18 mouse cellular contexts compared by ENCODE assay signal in the genomic region with DNA sequence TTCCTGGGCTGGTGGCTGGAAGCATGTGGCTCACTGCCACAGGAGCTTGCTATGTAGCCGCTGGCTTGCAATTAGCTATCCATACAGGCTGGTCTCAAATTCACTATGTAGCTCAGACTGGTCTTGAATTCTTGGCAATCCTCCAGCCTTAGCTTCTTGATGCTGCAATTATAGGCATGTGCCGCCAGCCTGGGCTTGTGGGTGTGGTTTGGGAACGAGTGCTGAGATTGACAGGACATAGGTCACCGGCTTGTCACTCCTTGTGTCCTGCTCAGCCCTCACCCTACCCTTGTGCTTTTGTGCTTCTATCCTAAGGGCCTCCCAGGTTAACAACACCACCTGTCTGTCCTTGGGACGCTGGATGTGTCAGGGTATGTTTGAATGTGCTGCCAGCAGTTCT.
A peak's percentile ranks its signal among the peaks of the same experiment; 100 is the strongest.
DNase-seq lines count a peak whose midpoint lies in the region; ATAC-seq and TF ChIP-seq lines count a peak whose summit lies in the region.
"Had no signal": no experiment of that assay in that cellular context is flagged by ENCODE, and none has a peak within 500 bp of the region (broad histone marks: within the 10 kb centered on the region; RNA-seq: fewer than 3 reads in every experiment).

No protein-coding gene starts in this region.

- H3K4me2 ChIP-seq in forebrain, embryonic 11.5 days (ENCODE audit: low read depth, low read length, severe bottlenecking) = no peak overlapping the region
- no peak overlapping the region for H3K4me2 ChIP-seq in lung, embryonic 16.5 days (ENCODE audit: low read depth, low read length)
- H3K4me2 ChIP-seq in forebrain, postnatal 0 days (ENCODE audit: low read depth) = no peak overlapping the region
- H3K4me2 ChIP-seq: liver, embryonic 15.5 days had no signal

- H3K27me3 ChIP-seq in forebrain, embryonic 11.5 days (ENCODE audit: control insufficient read depth, insufficient read depth, low read length) = no peaks in the 10 kb centered on the region
- no peaks in the 10 kb centered on the region for H3K27me3 ChIP-seq in forebrain, embryonic 10.5 days (ENCODE audit: poor library complexity, severe bottlenecking)
- no peaks in the 10 kb centered on the region for H3K27me3 ChIP-seq in lung, embryonic 16.5 days (ENCODE audit: control insufficient read depth, insufficient read depth, low read depth, low read length)
- H3K27me3 ChIP-seq in forebrain, postnatal 0 days (ENCODE audit: insufficient read depth, low read length) = no peaks in the 10 kb centered on the region
- H3K27me3 ChIP-seq: liver, embryonic 15.5 days had no signal

- DNase-seq in forebrain, embryonic 11.5 days (ENCODE audit: low spot score) = no peak
- no peak for DNase-seq in forebrain, embryonic 10.5 days (ENCODE audit: extremely low spot score, low spot score)
- no peak for DNase-seq in lung, postnatal 25 days (ENCODE audit: low spot score)
- DNase-seq in adipocyte (ENCODE audit: low spot score) = peak; percentile 14
- peak; percentile 38 for DNase-seq in forebrain, postnatal 0 days
- DNase-seq in gastrocnemius, adult 2 months = no peak
- no peak for DNase-seq in left cerebral cortex, postnatal 4 days
- DNase-seq: adrenal gland, postnatal 25 days; cerebellum, adult 11 months; cerebellum, postnatal 36 days; heart, adult 2 months; kidney, adult 11 months; kidney, postnatal 25 days; right cerebral cortex, postnatal 25 days; thymus, adult 18-20 months had no signal

- ATAC-seq in forebrain, embryonic 11.5 days (replicated peaks; ENCODE audit: low FRiP score) = peak; percentile 52
- peak; percentile 52; the same call in 1 of the 2 replicates for ATAC-seq in lung, embryonic 16.5 days (ENCODE audit: low read depth)
- ATAC-seq in forebrain, postnatal 0 days = peak; percentile 48; the same call in 1 of the 2 replicates

- H3K4me1 ChIP-seq in forebrain, embryonic 11.5 days (replicated peaks; ENCODE audit: control insufficient read depth, insufficient read depth, low read length) = no peaks in the 10 kb centered on the region
- H3K4me1 ChIP-seq in forebrain, embryonic 10.5 days = peaks cover 38% of the 10 kb centered on the region
- no peaks in the 10 kb centered on the region for H3K4me1 ChIP-seq in lung, embryonic 16.5 days (replicated peaks; ENCODE audit: control insufficient read depth, insufficient read depth, low read length)
- no peaks in the 10 kb centered on the region; the same call in 1 of the 2 replicates for H3K4me1 ChIP-seq in forebrain, postnatal 0 days (ENCODE audit: insufficient read depth)
- H3K4me1 ChIP-seq: liver, embryonic 15.5 days had no signal

- intact Hi-C loops in gastrocnemius, adult 2 months (cut with DNase I) = no loop called here
- intact Hi-C loops in left cerebral cortex, postnatal 4 days (cut with DNase I) = no loop called here

- H3K9me3 ChIP-seq in forebrain, embryonic 11.5 days (ENCODE audit: control insufficient read depth, low read length) = no peaks in the 10 kb centered on the region
- H3K9me3 ChIP-seq in forebrain, embryonic 10.5 days = peaks cover 6% of the 10 kb centered on the region; the same call in 1 of the 2 replicates
- H3K9me3 ChIP-seq in lung, embryonic 16.5 days (ENCODE audit: control insufficient read depth, low read length) = no peaks in the 10 kb centered on the region
- H3K9me3 ChIP-seq in forebrain, postnatal 0 days (ENCODE audit: low read length) = no peaks in the 10 kb centered on the region
- H3K9me3 ChIP-seq: liver, embryonic 15.5 days had no signal

- no peak for TF ChIP-seq CTCF in forebrain, postnatal 0 days (IDR thresholded peaks at IDR 0.05; ENCODE audit: low read depth)
- no peak for TF ChIP-seq CTCF in gastrocnemius, adult 2 months (IDR thresholded peaks at IDR 0.05)

- H3K4me3 ChIP-seq in forebrain, embryonic 11.5 days (ENCODE audit: low read depth, low read length) = no peak overlapping the region
- H3K4me3 ChIP-seq in forebrain, embryonic 10.5 days = no peak overlapping the region
- H3K4me3 ChIP-seq in lung, embryonic 16.5 days (ENCODE audit: low read length) = no peak overlapping the region
- H3K4me3 ChIP-seq in forebrain, postnatal 0 days (ENCODE audit: low read depth, low read length) = no peak overlapping the region
- no peak overlapping the region for H3K4me3 ChIP-seq in gastrocnemius, adult 2 months
- H3K4me3 ChIP-seq: heart, adult 2 months; liver, embryonic 15.5 days; myocyte had no signal

- no peak overlapping the region for H3K9ac ChIP-seq in forebrain, embryonic 11.5 days (ENCODE audit: low read length)
- H3K9ac ChIP-seq in lung, embryonic 16.5 days (ENCODE audit: low read length) = no peak overlapping the region
- no peak overlapping the region for H3K9ac ChIP-seq in forebrain, postnatal 0 days
- H3K9ac ChIP-seq: liver, embryonic 15.5 days had no signal

- no peak overlapping the region for H3K27ac ChIP-seq in forebrain, embryonic 11.5 days (ENCODE audit: low read depth, low read length)
- no peak overlapping the region for H3K27ac ChIP-seq in forebrain, embryonic 10.5 days
- H3K27ac ChIP-seq in lung, embryonic 16.5 days (ENCODE audit: low read length) = no peak overlapping the region
- no peak overlapping the region for H3K27ac ChIP-seq in forebrain, postnatal 0 days (ENCODE audit: low read depth, low read length)
- H3K27ac ChIP-seq in gastrocnemius, adult 2 months = no peak overlapping the region
- H3K27ac ChIP-seq: heart, adult 2 months; liver, embryonic 15.5 days had no signal

- 68% methylated on average over 5 of the region's 5 CpGs for WGBS in forebrain, embryonic 11.5 days
- WGBS in forebrain, embryonic 10.5 days = 86% methylated on average over 5 of the region's 5 CpGs
- WGBS in lung, embryonic 16.5 days = 38% methylated on average over 5 of the region's 5 CpGs
- WGBS in forebrain, postnatal 0 days = 29% methylated on average over 5 of the region's 5 CpGs

- H3K36me3 ChIP-seq in forebrain, embryonic 11.5 days (ENCODE audit: control insufficient read depth, insufficient read depth, low read length) = no peaks in the 10 kb centered on the region
- H3K36me3 ChIP-seq in forebrain, embryonic 10.5 days (replicated peaks) = no peaks in the 10 kb centered on the region
- H3K36me3 ChIP-seq in lung, embryonic 16.5 days (ENCODE audit: control insufficient read depth, insufficient read depth, low read length) = no peaks in the 10 kb centered on the region
- H3K36me3 ChIP-seq in forebrain, postnatal 0 days (ENCODE audit: insufficient read depth) = no peaks in the 10 kb centered on the region
- H3K36me3 ChIP-seq: liver, embryonic 15.5 days had no signal

Comparison
In these comparisons a context has a peak if more than half of its experiments do, and no peak if none do; other contexts are left out.
1. DNase-seq: peak in adipocyte (single experiment) and forebrain, postnatal 0 days (single experiment); none in forebrain, embryonic 11.5 days (single experiment), forebrain, embryonic 10.5 days (single experiment), lung, postnatal 25 days (single experiment), gastrocnemius, adult 2 months (single experiment) and left cerebral cortex, postnatal 4 days (single experiment).
2. Peak in every context shown above with its lines, with median percentiles within 50 percentile points of each other: ATAC-seq.